Mouse (Mus musculus) stomach, postnatal 0 days (tissue): Measurements from ENCODE around the gene Pvr. TPM values are rescaled to one million over a fixed set of nuclear protein-coding genes. Genes with fewer than 3 reads are reported as not detected.

Source experiments
- ATAC-seq: fragments of 200-750 bp; cut with Nextera tagmentation; 2 replicates; pipeline ENCODE4 v1.8.0; 2017; ENCODE audit not compliant: low FRiP score, low TSS enrichment
- DNase-seq: peaks from one replicate; pipeline ENCODE4 v3.0.0-alpha.2; 2016; ENCODE audit warnings: low spot score
- H3K27ac ChIP-seq: fragments of 300-500 bp; sonication (generic); replicated peaks from 2 replicates; pipeline ENCODE4 v1.5.1; 2014; ENCODE audit warnings: mild to moderate bottlenecking, control low read depth
- H3K27me3 ChIP-seq: fragments of 300-500 bp; sonication (generic); 2 replicates; pipeline ENCODE4 v1.6.1; 2014; ENCODE audit warnings: low read length; ENCODE audit not compliant: control insufficient read depth, insufficient read depth
- H3K36me3 ChIP-seq: fragments of 300-500 bp; sonication (generic); 2 replicates; pipeline ENCODE4 v1.6.1; 2014; ENCODE audit warnings: low read length, mixed read lengths; ENCODE audit not compliant: control insufficient read depth, insufficient read depth
- H3K4me1 ChIP-seq: fragments of 300-500 bp; sonication (generic); replicated peaks from 2 replicates; pipeline ENCODE4 v1.6.1; 2014; ENCODE audit warnings: antibody characterized with exemption; ENCODE audit not compliant: control insufficient read depth, insufficient read depth
- H3K4me2 ChIP-seq: fragments of 300-500 bp; sonication (generic); replicated peaks from 2 replicates; pipeline ENCODE4 v1.6.1; 2014; ENCODE audit warnings: low read depth, mild to moderate bottlenecking, control low read depth, moderate library complexity
- H3K4me3 ChIP-seq: fragments of 300-500 bp; sonication (generic); 2 replicates; pipeline ENCODE4 v1.5.1; 2014; ENCODE audit warnings: low read depth, low read length, control low read depth
- H3K9ac ChIP-seq: fragments of 300-500 bp; sonication (generic); 2 replicates; pipeline ENCODE4 v1.6.1; 2014; ENCODE audit warnings: mild to moderate bottlenecking, low read length, control low read depth, mixed read lengths
- H3K9me3 ChIP-seq: fragments of 300-500 bp; sonication (generic); 2 replicates; pipeline ENCODE4 v1.6.1; 2016; ENCODE audit warnings: low read length; ENCODE audit not compliant: control insufficient read depth
- CTCF ChIP-seq: IDR thresholded peaks from 2 replicates; pipeline ENCODE4 v1.5.1; 2016; ENCODE audit warnings: antibody characterized with exemption, low read depth, mild to moderate bottlenecking, moderate library complexity
- EP300 ChIP-seq: optimal IDR thresholded peaks from 2 replicates; pipeline ENCODE3; 2016; ENCODE audit warnings: antibody characterized with exemption
- WGBS: fragments of 180-500 bp; shearing (Covaris S2); extraction: QIAGEN DNeasy Blood & Tissue Kit; methylation state at CpG from one replicate; pipeline ENCODE4 v1.1.7; 2014; 5-methylcytosine and 5-hydroxymethylcytosine counted together
- polyA plus RNA-seq: library from polyadenylated mRNA; unstranded; fragments of >200 nt; fragmentation: Nextera tagmentation; extraction: Ambion mirVana; gene quantifications from 2 replicates; pipeline ENCODE4 v1.2.1, GENCODE M21; 2015

Gene Pvr
- polyA plus RNA-seq, 1 experiment from 2014 or later = 6.2 TPM

GRCm38 (mm10) chr7:19871137-19871621 lies 49.8 kb downstream of the Pvr start:
- Histone ChIP-seq H3K4me2 (no peak overlapping the region), H3K9ac (no peak overlapping the region), H3K4me3 (no peak overlapping the region), H3K27me3 (no peaks in the 10 kb centered on the region), H3K27ac (no peak overlapping the region), H3K9me3 (no peaks in the 10 kb centered on the region), H3K4me1 (0 out of 2 replicates have a peak, but pooled peaks cover 2% of the 10 kb centered on the region), H3K36me3 (no peaks in the 10 kb centered on the region)
- ATAC-seq = no peak
- 62% methylated on average over 10 of the region's 10 CpGs for WGBS
- no peak for DNase-seq
- TF ChIP-seq CTCF (no peak), EP300 (no peak)

DNA sequence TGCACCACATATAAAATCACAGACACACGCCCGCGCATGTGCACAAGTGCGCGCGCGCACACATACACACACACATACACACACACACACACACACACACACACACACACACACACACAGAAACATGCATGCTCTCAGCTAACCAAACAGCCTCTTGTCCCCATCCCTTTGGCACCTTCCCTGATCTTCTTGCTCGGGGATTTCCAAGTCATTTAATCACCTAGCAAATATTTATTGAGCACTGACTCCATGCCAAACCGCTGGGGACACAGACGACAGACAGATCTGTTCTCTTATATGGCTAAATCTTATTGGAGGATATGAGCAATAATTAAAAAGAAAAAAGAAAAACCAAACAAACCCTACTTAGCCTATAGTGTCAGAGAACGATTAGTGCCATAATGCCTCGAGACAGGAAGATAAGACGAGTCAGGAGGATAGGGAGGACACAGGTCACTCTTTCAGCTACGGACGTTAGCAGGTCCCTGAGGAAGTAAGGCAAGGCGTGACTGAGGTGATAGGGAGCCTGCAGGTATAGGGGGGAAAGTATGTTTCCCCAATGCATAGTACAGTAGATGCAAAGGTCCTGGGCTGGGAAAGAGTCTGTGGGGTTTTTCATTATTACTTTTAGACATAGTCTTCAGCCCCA lies 53.1 kb downstream of the Pvr start:
- no peak overlapping the region for H3K27ac ChIP-seq

DNA sequence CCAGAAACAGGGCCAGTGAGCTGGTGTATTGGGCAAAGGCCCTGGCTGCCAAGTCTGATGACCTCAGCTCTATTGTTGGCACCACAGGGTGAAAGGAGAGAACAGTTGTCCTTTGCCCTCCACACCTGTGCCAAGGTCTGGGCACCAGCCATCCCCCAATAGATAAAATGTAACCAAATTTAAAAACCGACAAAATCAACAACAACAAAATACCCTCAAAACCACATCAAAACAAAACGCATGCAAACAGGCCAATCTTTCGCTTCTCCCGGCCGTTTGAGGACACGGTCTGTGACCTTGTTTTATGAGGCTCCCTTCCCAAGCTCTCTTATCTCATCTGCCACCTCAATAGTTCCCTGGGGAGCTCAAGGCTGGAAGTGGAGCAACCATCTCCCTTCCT lies 54.5 kb downstream of the Pvr start:
- no peak overlapping the region for H3K4me2 ChIP-seq
- H3K27ac ChIP-seq = no peak overlapping the region
- ATAC-seq (no peak), DNase-seq (no peak)
- H3K9ac ChIP-seq = no peak overlapping the region
- no peaks in the 10 kb centered on the region for H3K27me3 ChIP-seq
- no peaks in the 10 kb centered on the region for H3K4me1 ChIP-seq
- 88% methylated on average over 6 of the region's 6 CpGs for WGBS
- no peak for TF ChIP-seq CTCF
- no peak for TF ChIP-seq EP300
- no peaks in the 10 kb centered on the region for H3K9me3 ChIP-seq
- H3K4me3 ChIP-seq = no peak overlapping the region
- H3K36me3 ChIP-seq = no peaks in the 10 kb centered on the region

More for the DNA sequence above, 53.1 kb downstream of the Pvr start:
- Histone ChIP-seq H3K9ac (no peak overlapping the region), H3K36me3 (no peaks in the 10 kb centered on the region), H3K4me2 (no peak overlapping the region), H3K9me3 (no peaks in the 10 kb centered on the region), H3K27me3 (no peaks in the 10 kb centered on the region), H3K4me3 (no peak overlapping the region), H3K4me1 (no peaks in the 10 kb centered on the region)
- TF ChIP-seq EP300 (no peak), CTCF (no peak)
- WGBS = 65% methylated on average over 16 of the region's 16 CpGs
- ATAC-seq = peak; percentile 47; the same call in 1 of the 2 replicates
- peak; percentile 48 for DNase-seq

- Histone ChIP-seq H3K36me3 (no peaks in the 10 kb centered on the region), H3K9me3 (no peaks in the 10 kb centered on the region), H3K4me1 (no peaks in the 10 kb centered on the region), H3K4me3 (no peak overlapping the region), H3K9ac (no peak overlapping the region), H3K4me2 (no peak overlapping the region), H3K27ac (no peak overlapping the region), H3K27me3 (no peaks in the 10 kb centered on the region)
- DNase-seq (no peak), ATAC-seq (no peak)
- whole genome bisulfite sequencing = 65% methylated on average over 8 of the region's 8 CpGs
- no peak for TF ChIP-seq CTCF
- TF ChIP-seq EP300 = no peak
Measured at GRCm38 (mm10) chr7:19865246-19866036, 55.5 kb downstream of the Pvr start.

GRCm38 (mm10) chr7:19864241-19864640 lies 56.7 kb downstream of the Pvr start:
- Histone ChIP-seq H3K27me3 (no peaks in the 10 kb centered on the region), H3K9me3 (no peaks in the 10 kb centered on the region), H3K4me1 (no peaks in the 10 kb centered on the region), H3K9ac (no peak overlapping the region), H3K4me2 (no peak overlapping the region), H3K27ac (no peak overlapping the region), H3K36me3 (no peaks in the 10 kb centered on the region), H3K4me3 (no peak overlapping the region)
- TF ChIP-seq EP300 (no peak), CTCF (no peak)
- DNase-seq (no peak), ATAC-seq (peak; percentile 24; the same call in 1 of the 2 replicates)
- WGBS = 27% methylated on average over 2 of the region's 2 CpGs

GRCm38 (mm10) chr7:19861199-19861598 lies 59.8 kb downstream of the Pvr start, which contains the start of gene Ceacam16:
TSS of gene Ceacam16 (minus strand) at chr7:19861299.
- H3K27me3 ChIP-seq = no peaks in the 10 kb centered on the region
- H3K9ac ChIP-seq = no peak within 1 kb of the TSS
- no peaks in the 10 kb centered on the region for H3K36me3 ChIP-seq
- no peaks in the 10 kb centered on the region for H3K4me1 ChIP-seq
- no peak within 1 kb of the TSS for H3K27ac ChIP-seq
- no peak within 1 kb of the TSS for H3K4me2 ChIP-seq
- H3K4me3 ChIP-seq = no peak within 1 kb of the TSS
- DNase-seq (no peak), ATAC-seq (no peak)
- H3K9me3 ChIP-seq = no peaks in the 10 kb centered on the region
- WGBS = 81% methylated on average over 9 of the region's 9 CpGs
- TF ChIP-seq EP300 (no peak), CTCF (no peak)
